Comparison of ENCODE assay signal across 9 mouse cellular contexts in the genomic region with DNA sequence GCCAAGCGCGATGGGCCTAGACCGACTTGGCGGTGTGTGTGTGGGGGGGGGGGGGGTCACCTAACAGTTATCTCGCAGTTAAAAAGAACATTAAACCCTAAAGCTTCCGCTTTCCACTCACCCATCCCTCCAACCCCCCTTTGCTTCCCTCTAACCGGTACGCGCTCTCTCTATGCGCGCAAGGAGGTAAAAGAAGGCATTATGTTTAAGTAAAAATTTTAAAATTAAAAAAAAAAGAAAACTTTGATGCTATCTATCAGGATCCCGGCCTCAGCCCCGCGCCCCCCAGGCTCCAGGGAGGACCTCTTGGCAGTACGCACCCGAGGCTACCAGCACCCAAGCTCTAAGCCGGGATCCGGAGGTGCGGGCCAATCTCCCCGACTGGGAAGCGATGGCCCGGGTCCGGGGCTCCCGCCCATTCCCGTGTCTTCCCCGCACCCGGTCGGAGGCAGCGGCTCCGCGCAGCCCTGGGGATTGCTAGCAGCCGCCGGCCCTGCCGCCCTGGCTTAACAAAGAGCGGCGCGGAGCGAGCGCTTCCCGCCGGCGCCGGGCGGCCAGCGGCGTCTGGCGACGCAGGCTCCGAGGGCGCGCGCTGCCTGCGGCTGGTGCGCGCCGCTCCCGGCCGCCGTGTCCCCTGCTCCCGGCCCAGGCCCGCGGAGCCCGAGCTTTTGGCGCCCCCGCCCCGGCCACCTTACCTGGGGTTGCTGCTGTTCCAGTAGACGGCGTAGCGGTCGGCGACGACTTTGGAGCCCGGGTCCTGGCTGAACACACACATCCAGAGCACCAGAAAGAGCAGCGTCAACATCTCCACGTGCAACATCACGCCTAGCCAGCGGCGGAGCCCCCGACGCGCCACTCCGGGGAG. TPM values are rescaled to one million over a fixed set of nuclear protein-coding genes. Genes with fewer than 3 reads are reported as not detected.
A peak's percentile ranks its signal among the peaks of the same experiment; 100 is the strongest.
DNase-seq lines count a peak whose midpoint lies in the region; ATAC-seq and TF ChIP-seq lines count a peak whose summit lies in the region.
"Had no signal": no experiment of that assay in that cellular context is flagged by ENCODE, and none has a peak within 500 bp of the region (broad histone marks: within the 10 kb centered on the region; RNA-seq: fewer than 3 reads in every experiment).

No protein-coding gene starts in this region.

- H3K79me2 ChIP-seq in C2C12 (ENCODE audit: control insufficient read depth, insufficient read depth) = peaks cover 68% of the 10 kb centered on the region

- TF ChIP-seq CTCF in C2C12 (IDR thresholded peaks at IDR 0.05; ENCODE audit: control insufficient read depth, insufficient read depth, insufficient read length) = no peak

- no peaks in the 10 kb centered on the region for H3K36me3 ChIP-seq in C2C12 (ENCODE audit: control insufficient read depth, insufficient read depth)
- no peaks in the 10 kb centered on the region for H3K36me3 ChIP-seq in embryonic facial prominence, embryonic 12.5 days
- no peaks in the 10 kb centered on the region for H3K36me3 ChIP-seq in heart, embryonic 16.5 days (ENCODE audit: control insufficient read depth, insufficient read depth)
- H3K36me3 ChIP-seq in lung, embryonic 15.5 days = no peaks in the 10 kb centered on the region

- H3K27ac ChIP-seq in embryonic facial prominence, embryonic 12.5 days = peak overlapping the region; percentile 97
- H3K27ac ChIP-seq in heart, embryonic 16.5 days (ENCODE audit: low read length) = peak overlapping the region; percentile 92
- peak overlapping the region; percentile 87 for H3K27ac ChIP-seq in lung, embryonic 15.5 days

- H3ac ChIP-seq in C2C12 (ENCODE audit: control insufficient read depth, insufficient read length, low read depth) = peak overlapping the region; percentile 92

- H3K27me3 ChIP-seq in C2C12 (ENCODE audit: control insufficient read depth, insufficient read depth, insufficient read length) = no peaks in the 10 kb centered on the region
- H3K27me3 ChIP-seq in embryonic facial prominence, embryonic 12.5 days = no peaks in the 10 kb centered on the region
- H3K27me3 ChIP-seq in heart, embryonic 16.5 days (ENCODE audit: control insufficient read depth, insufficient read depth, low read length) = no peaks in the 10 kb centered on the region
- no peaks in the 10 kb centered on the region; the same call in 1 of the 2 replicates for H3K27me3 ChIP-seq in lung, embryonic 15.5 days

- WGBS in embryonic facial prominence, embryonic 12.5 days = under 1% methylated on average over 70 of the region's 82 CpGs
- under 1% methylated on average over 82 of the region's 82 CpGs for WGBS in heart, embryonic 16.5 days
- under 1% methylated on average over 77 of the region's 82 CpGs for WGBS in lung, embryonic 15.5 days

- peak overlapping the region; percentile 85 for H3K4me2 ChIP-seq in embryonic facial prominence, embryonic 12.5 days (replicated peaks)
- peak overlapping the region; percentile 80 for H3K4me2 ChIP-seq in heart, embryonic 16.5 days (ENCODE audit: low read depth, low read length)
- H3K4me2 ChIP-seq in lung, embryonic 15.5 days = peak overlapping the region; percentile 99

- H3K79me3 ChIP-seq in C2C12 (ENCODE audit: low read depth) = peaks cover 50% of the 10 kb centered on the region

- peaks cover 13% of the 10 kb centered on the region; the same call in 1 of the 2 replicates for H3K4me1 ChIP-seq in embryonic facial prominence, embryonic 12.5 days
- H3K4me1 ChIP-seq in heart, embryonic 16.5 days (ENCODE audit: control insufficient read depth, insufficient read depth, low read length) = peaks cover 4% of the 10 kb centered on the region; the same call in 1 of the 2 replicates
- H3K4me1 ChIP-seq in lung, embryonic 15.5 days = peaks cover 11% of the 10 kb centered on the region; the same call in 1 of the 2 replicates

- H3K9me3 ChIP-seq in embryonic facial prominence, embryonic 12.5 days = no peaks in the 10 kb centered on the region
- H3K9me3 ChIP-seq in heart, embryonic 16.5 days (replicated peaks; ENCODE audit: control insufficient read depth, low read length) = no peaks in the 10 kb centered on the region
- H3K9me3 ChIP-seq in lung, embryonic 15.5 days = no peaks in the 10 kb centered on the region

- peak; percentile 51 to 84 for DNase-seq in adrenal gland, adult (ENCODE audit: inconsistent age in 2 of 2, low spot score in 1 of 2)
- DNase-seq in kidney, postnatal 14 days = peak; percentile 52
- DNase-seq in retina, postnatal 1 day = peak; percentile 79
- no peak for DNase-seq in T-cell, adult 2 months (ENCODE audit: low spot score)

- H3K9ac ChIP-seq in embryonic facial prominence, embryonic 12.5 days = peak overlapping the region; percentile 96
- H3K9ac ChIP-seq in heart, embryonic 16.5 days (ENCODE audit: low read length) = peak overlapping the region; percentile 86
- peak overlapping the region; percentile 67 for H3K9ac ChIP-seq in lung, embryonic 15.5 days

- no peak for ATAC-seq in embryonic facial prominence, embryonic 12.5 days (ENCODE audit: insufficient number of reproducible peaks, insufficient read depth, low FRiP score, low TSS enrichment)
- peak; percentile 19 for ATAC-seq in heart, embryonic 16.5 days (replicated peaks; ENCODE audit: extremely low read depth, insufficient read depth, low FRiP score)
- peak; percentile 24 for ATAC-seq in lung, embryonic 15.5 days (ENCODE audit: borderline replicate concordance, extremely low read depth, low FRiP score, low TSS enrichment)

- peak overlapping the region; percentile 74 for H3K4me3 ChIP-seq in C2C12 (ENCODE audit: insufficient read depth, poor library complexity, severe bottlenecking)
- H3K4me3 ChIP-seq in embryonic facial prominence, embryonic 12.5 days = peak overlapping the region; percentile 96
- H3K4me3 ChIP-seq in heart, embryonic 16.5 days (ENCODE audit: low read length) = peak overlapping the region; percentile 75
- peak overlapping the region; percentile 88 for H3K4me3 ChIP-seq in lung, embryonic 15.5 days

TF ChIP-seq in C2C12, 6 proteins besides CTCF, POLR2A, EP300 and RAD21:
- TF ChIP-seq MAX (IDR thresholded peaks at IDR 0.05) (no peak), MYOD1 (IDR thresholded peaks at IDR 0.05; ENCODE audit: control insufficient read depth, insufficient read length, low read depth) (no peak), USF1 (IDR thresholded peaks at IDR 0.05; ENCODE audit: low read depth) (no peak), CEBPB (IDR thresholded peaks at IDR 0.05; ENCODE audit: low read depth) (no peak), FOSL1 (IDR thresholded peaks at IDR 0.05; ENCODE audit: insufficient read depth, low read length, poor library complexity, severe bottlenecking) (no peak), MYOG (IDR thresholded peaks at IDR 0.05; ENCODE audit: control insufficient read depth, extremely low read depth, insufficient read length) (no peak)
TF ChIP-seq in C2C12: peak in this region for 0.

RNA-seq across cellular contexts. Expression of gene Efna5, which starts 0.6 kb away (rescaled TPM):
- polyA plus RNA-seq in C2C12 (2012; fragmentation: generic; extraction: Trizol) = 8.1 TPM
- polyA plus RNA-seq in embryonic facial prominence, embryonic 12.5 days (2016; fragmentation: Nextera tagmentation; extraction: Ambion mirVana) = 72.4 and 82.6 TPM in 2 replicates
- 19.7 and 22.0 TPM in 2 replicates for polyA plus RNA-seq in heart, embryonic 16.5 days (2015; fragmentation: Nextera tagmentation; extraction: Ambion mirVana)
- polyA plus RNA-seq in lung, embryonic 15.5 days (2015; fragmentation: Nextera tagmentation; extraction: Ambion mirVana) = 12.6 and 13.3 TPM in 2 replicates
- polyA plus RNA-seq: erythroblast, embryonic 14.5 days had no signal
